Mouse (Mus musculus) brain, embryonic 14.5 days (tissue): Measurements from ENCODE around the gene Tcf7l2.

Experiments used
- CTCF ChIP-seq: fragments of 200-500 bp; IDR thresholded peaks from 2 replicates; pipeline ENCODE4 v1.5.1; 2012; ENCODE audit warnings: inconsistent platforms, mild to moderate bottlenecking, moderate library complexity, borderline replicate concordance; ENCODE audit not compliant: insufficient read depth, insufficient read length; ENCODE audit errors: extremely low read depth
- POLR2A ChIP-seq: fragments of 200-500 bp; IDR thresholded peaks from 2 replicates; pipeline ENCODE4 v1.6.1; 2012; ENCODE audit warnings: mild to moderate bottlenecking, inconsistent platforms, borderline replicate concordance; ENCODE audit not compliant: poor library complexity, insufficient read depth, insufficient read length, severe bottlenecking; ENCODE audit errors: extremely low read depth

DNA sequence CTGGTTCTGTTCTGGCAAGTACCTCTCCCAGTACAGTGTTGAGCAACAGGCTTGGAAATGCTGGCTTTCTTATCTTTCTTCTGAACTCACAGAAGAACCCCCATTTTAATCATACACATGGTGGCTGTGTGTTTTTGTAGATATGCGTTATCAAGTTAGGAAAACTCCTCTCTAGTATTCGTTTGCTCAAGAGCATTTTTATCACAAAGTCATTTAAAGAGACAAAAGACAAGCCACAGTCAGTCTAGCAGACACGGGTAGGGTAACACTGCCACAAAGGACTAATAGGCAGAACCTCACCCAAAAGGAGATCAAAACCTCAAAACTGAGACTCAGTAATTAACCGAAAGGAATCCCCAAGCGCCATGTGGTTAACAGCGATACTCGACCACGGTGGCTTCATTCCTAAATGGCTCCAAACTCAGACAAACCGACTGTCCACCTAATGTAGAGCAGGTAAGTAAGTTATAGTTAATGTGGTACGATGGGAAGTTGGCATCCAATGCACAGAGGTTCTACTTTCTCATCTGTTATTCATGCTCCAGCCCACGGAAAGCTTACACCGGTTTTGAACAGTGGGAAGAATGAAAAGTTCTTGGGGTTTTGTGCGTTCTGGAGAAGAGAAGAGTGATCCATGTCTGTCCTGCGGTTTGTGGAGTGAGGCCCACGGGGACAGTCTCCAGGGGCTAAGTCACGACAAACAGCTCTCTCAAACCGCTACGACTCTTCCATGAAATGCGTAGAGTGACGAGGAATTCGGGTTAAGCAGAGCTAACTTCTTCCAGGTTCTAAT lies 196.8 kb downstream of the Tcf7l2 start:
- TF ChIP-seq CTCF: no peak
- TF ChIP-seq POLR2A: no peak
